Mouse (Mus musculus) MEL (cell line): Measurements from ENCODE around the gene Nefh.

ENCODE experiments used
- CTCF ChIP-seq, 3 experiments: IDR thresholded peaks in 2 of 3; conservative IDR thresholded peaks in 1 of 3; 2 replicates each; pipeline ENCODE4 v1.5.1; 2011 to 2012; ENCODE audit warnings: low read length in 3 of 3, low read depth in 2 of 3, mild to moderate bottlenecking in 2 of 3, improper control_type of control experiment in 1 of 3, inconsistent platforms in 1 of 3, mixed read lengths in 1 of 3, moderate library complexity in 1 of 3; ENCODE audit not compliant: control insufficient read depth in 1 of 3, insufficient read depth in 1 of 3, poor library complexity in 1 of 3, severe bottlenecking in 1 of 3
- E2F4 ChIP-seq: IDR thresholded peaks from 2 replicates; pipeline ENCODE4 v1.6.1; 2011; ENCODE audit warnings: low read depth, low read length, improper control_type of control experiment, borderline replicate concordance
- ELF1 ChIP-seq: IDR thresholded peaks from 2 replicates; pipeline ENCODE4 v1.6.1; 2014; ENCODE audit warnings: low read depth, mild to moderate bottlenecking, inconsistent platforms, low read length, improper control_type of control experiment, moderate library complexity
- EP300 ChIP-seq, 2 experiments: IDR thresholded peaks; 2 replicates each; pipeline ENCODE4 v1.6.1; 2011; ENCODE audit warnings: improper control_type of control experiment in 2 of 2, low read length in 2 of 2, low read depth in 1 of 2, mild to moderate bottlenecking in 1 of 2
- KAT2A ChIP-seq: conservative IDR thresholded peaks from 2 replicates; pipeline ENCODE4 v1.6.1; 2012; ENCODE audit warnings: low read depth, low read length, improper control_type of control experiment, inconsistent platforms
- MEF2A ChIP-seq: IDR thresholded peaks from 2 replicates; pipeline ENCODE4 v1.6.1; 2014; ENCODE audit warnings: low read depth, mild to moderate bottlenecking, inconsistent platforms, low read length, improper control_type of control experiment; ENCODE audit not compliant: poor library complexity, insufficient replicate concordance, severe bottlenecking; ENCODE audit errors: extremely low read depth
- MYB ChIP-seq: IDR thresholded peaks from 2 replicates; pipeline ENCODE4 v1.6.1; 2011; ENCODE audit warnings: mild to moderate bottlenecking, low read depth, low read length, improper control_type of control experiment
- NELFE ChIP-seq: IDR thresholded peaks from 2 replicates; pipeline ENCODE4 v1.6.1; 2011; ENCODE audit warnings: low read depth, low read length, improper control_type of control experiment
- POLR2A ChIP-seq, 2 experiments: IDR thresholded peaks; 2 replicates each; pipeline ENCODE4 v1.6.1; 2011 to 2012; ENCODE audit warnings: low read length in 2 of 2, mild to moderate bottlenecking in 2 of 2, control low read depth in 1 of 2, improper control_type of control experiment in 1 of 2, low read depth in 1 of 2, moderate library complexity in 1 of 2; ENCODE audit not compliant: control insufficient read depth in 1 of 2, insufficient read depth in 1 of 2, poor library complexity in 1 of 2
- RCOR1 ChIP-seq: IDR thresholded peaks from 2 replicates; pipeline ENCODE4 v1.6.1; 2012; ENCODE audit warnings: low read depth, mild to moderate bottlenecking, inconsistent platforms, low read length, improper control_type of control experiment
- TCF12 ChIP-seq: IDR thresholded peaks from 2 replicates; pipeline ENCODE4 v1.6.1; 2014; ENCODE audit warnings: low read depth, mild to moderate bottlenecking, inconsistent platforms, low read length, improper control_type of control experiment, moderate library complexity
- UBTF ChIP-seq: IDR thresholded peaks from 2 replicates; pipeline ENCODE4 v1.6.1; 2012; ENCODE audit warnings: low read depth, mild to moderate bottlenecking, inconsistent platforms, low read length, improper control_type of control experiment, moderate library complexity, borderline replicate concordance; ENCODE audit not compliant: insufficient read depth
- USF1 ChIP-seq: IDR thresholded peaks from 2 replicates; pipeline ENCODE4 v1.6.1; 2014; ENCODE audit warnings: low read depth, mild to moderate bottlenecking, inconsistent platforms, low read length, improper control_type of control experiment, moderate library complexity

GRCm38 (mm10) chr11:4927224-4927623, 20.6 kb downstream of the Nefh start:
- no peak for TF ChIP-seq USF1
- TF ChIP-seq POLR2A (IDR thresholded peaks at IDR 0.05; ENCODE audit: control insufficient read depth in 1 of 2, insufficient read depth in 1 of 2, low read depth in 1 of 2, low read length in 2 of 2, poor library complexity in 1 of 2) = no peak
- no peak for TF ChIP-seq NELFE
- TF ChIP-seq CTCF (IDR thresholded peaks at IDR 0.05 in 2 of 3, conservative IDR thresholded peaks at IDR 0.05 in 1 of 3; ENCODE audit: control insufficient read depth in 1 of 3, insufficient read depth in 1 of 3, low read depth in 2 of 3, low read length in 3 of 3, poor library complexity in 1 of 3, severe bottlenecking in 1 of 3) = no peak
- TF ChIP-seq KAT2A = no peak
- TF ChIP-seq MYB = no peak
- no peak for TF ChIP-seq TCF12
- no peak for TF ChIP-seq ELF1
- no peak for TF ChIP-seq E2F4
- no peak for TF ChIP-seq RCOR1
- no peak for TF ChIP-seq MEF2A
- no peak for TF ChIP-seq UBTF
- no peak for TF ChIP-seq EP300 (IDR thresholded peaks at IDR 0.05; ENCODE audit: low read depth in 1 of 2, low read length in 2 of 2)
